Mouse (Mus musculus): ENCODE results near the gene Fam168b. TPM values are rescaled to one million over a fixed set of nuclear protein-coding genes. Genes with fewer than 3 reads are reported as not detected.

Gene Fam168b
- polyA plus RNA-seq, 1 experiment: 48.7 TPM

- H3K27ac ChIP-seq (replicated peaks; ENCODE audit: low read depth, low read length): no peak overlapping the region
- H3K4me3 ChIP-seq (ENCODE audit: insufficient read depth, low read depth, low read length): no peak overlapping the region
- H3K4me1 ChIP-seq (ENCODE audit: control insufficient read depth, insufficient read depth, insufficient read length, low read length): no peaks in the 10 kb centered on the region
Observed at GRCm38 (mm10) chr1:34767851-34768250, 75.0 kb downstream of the Fam168b start.

DNA sequence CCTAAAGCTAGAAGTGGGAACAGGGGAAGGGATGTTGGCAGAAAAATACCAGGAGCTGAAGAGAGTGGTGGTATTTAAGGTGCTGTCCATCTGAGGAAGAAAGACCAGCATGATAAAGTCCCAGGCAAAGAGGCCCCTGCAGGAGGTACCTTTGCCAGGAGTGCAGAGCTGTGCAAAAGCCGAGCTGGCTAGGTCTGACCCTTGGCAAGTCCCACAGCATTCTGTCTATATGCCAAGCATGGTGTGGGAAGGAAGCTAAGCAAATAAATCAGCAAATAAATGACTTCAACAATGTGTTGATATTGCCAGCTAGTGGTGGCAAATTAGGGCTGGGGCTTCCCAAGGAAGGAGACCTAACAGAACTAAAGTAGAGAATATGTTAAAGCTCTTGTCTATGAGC is 76.0 kb downstream of the Fam168b start:
- H3K4me3 ChIP-seq (ENCODE audit: insufficient read depth, low read depth, low read length): no peak overlapping the region
- H3K4me1 ChIP-seq (ENCODE audit: control insufficient read depth, insufficient read depth, insufficient read length, low read length): no peaks in the 10 kb centered on the region
- no peak overlapping the region for H3K27ac ChIP-seq (replicated peaks; ENCODE audit: low read depth, low read length)

Other genes starting within 250 kb of the Fam168b start
- 52.5 and 62.4 TPM in 2 replicates for gene Plekhb2, start 6.9 kb upstream of the Fam168b start, polyA plus RNA-seq (2012; ENCODE audit: insufficient read depth, insufficient read length, missing spikeins)